Mouse (Mus musculus): ENCODE results near the gene Aox2. TPM values are rescaled to one million over a fixed set of nuclear protein-coding genes. Genes with fewer than 3 reads are reported as not detected.
A peak's percentile ranks its signal among the peaks of the same experiment; 100 is the strongest.

The Aox2 gene
- polyA plus RNA-seq, 1 experiment from 2014 or later = not detected

DNA sequence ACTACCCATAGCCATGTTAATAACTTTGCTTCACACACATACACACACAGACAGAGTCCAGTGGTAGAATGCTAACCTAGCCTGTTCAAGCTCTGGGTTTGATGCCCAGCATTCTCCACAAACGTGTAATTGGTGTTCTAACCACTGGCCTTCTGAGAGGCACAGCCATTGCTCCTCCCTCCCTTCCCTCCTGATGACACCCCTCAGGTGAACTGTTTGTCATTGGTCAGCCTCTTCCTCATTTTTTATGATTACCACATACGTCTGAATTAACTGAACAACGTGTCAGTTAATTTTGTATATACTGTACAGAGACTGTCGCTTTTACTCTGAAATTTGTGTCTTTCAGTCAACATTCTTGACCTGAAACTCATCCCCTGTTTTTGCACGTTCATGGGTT is 16.6 kb downstream of the Aox2 start:
- H3K4me2 ChIP-seq (ENCODE audit: low read depth, severe bottlenecking) = no peak overlapping the region
- H3K4me1 ChIP-seq (ENCODE audit: control insufficient read depth, insufficient read depth, low read length) = no peaks in the 10 kb centered on the region
- no peak overlapping the region for H3K27ac ChIP-seq (replicated peaks; ENCODE audit: low read depth, low read length)
- no peaks in the 10 kb centered on the region for H3K9me3 ChIP-seq (ENCODE audit: control insufficient read depth, low read length)
- ATAC-seq (ENCODE audit: insufficient number of reproducible peaks, low FRiP score, low TSS enrichment, low read depth) = no peak
- H3K36me3 ChIP-seq (ENCODE audit: control insufficient read depth, insufficient read depth, low read length) = no peaks in the 10 kb centered on the region
- H3K9ac ChIP-seq (ENCODE audit: low read length) = no peak overlapping the region
- 84% methylated on average over 5 of the region's 5 CpGs for WGBS
- no peak for DNase-seq (ENCODE audit: low spot score)
- no peaks in the 10 kb centered on the region for H3K27me3 ChIP-seq (ENCODE audit: control insufficient read depth, insufficient read depth, low read length)
- no peak overlapping the region for H3K4me3 ChIP-seq (ENCODE audit: low read depth, low read length)

DNA sequence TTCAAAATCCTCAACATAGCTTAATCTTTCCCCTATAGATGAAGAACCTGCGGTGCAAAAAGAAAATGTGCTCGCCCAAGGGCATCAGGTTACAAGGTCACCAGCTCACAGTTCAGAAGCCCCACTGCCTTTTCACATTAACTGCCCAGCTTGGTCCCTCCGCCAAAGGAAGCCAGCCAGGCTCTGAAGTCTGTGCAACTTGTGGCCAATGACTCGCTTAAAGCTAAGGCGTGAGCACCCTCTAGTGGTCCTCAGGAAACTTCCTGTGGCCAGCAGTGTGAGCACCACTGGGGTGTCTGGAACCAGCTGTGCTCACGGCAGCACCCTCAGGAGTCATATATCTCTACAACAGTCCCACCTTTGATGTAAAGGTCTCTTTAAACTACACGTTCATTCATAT is 18.2 kb downstream of the Aox2 start:
- ATAC-seq (ENCODE audit: insufficient number of reproducible peaks, low FRiP score, low TSS enrichment, low read depth) = peak; percentile 73; the same call in 1 of the 2 replicates
- WGBS = under 1% methylated on average over 7 of the region's 7 CpGs

DNA sequence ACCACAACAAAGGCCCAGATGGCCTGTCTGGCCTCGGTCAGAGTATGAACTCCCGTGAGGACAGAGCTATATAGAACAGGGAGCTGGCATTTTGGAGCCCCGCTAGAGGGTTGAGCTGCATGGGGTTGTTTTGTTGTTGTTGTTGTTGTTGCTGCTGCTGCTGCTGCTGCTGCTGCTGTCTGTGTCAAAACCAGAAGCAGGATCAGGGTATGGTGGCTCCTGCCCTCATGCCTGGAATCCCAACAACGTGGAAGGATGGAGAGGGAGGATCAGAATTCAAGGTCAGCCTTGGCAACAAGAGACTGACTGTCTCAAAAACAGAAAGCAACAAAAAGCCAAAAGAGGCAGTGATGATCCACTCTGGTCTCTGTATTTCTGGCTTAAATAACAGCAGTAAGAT is 18.7 kb downstream of the Aox2 start:
- H3K4me2 ChIP-seq (ENCODE audit: low read depth, severe bottlenecking) = no peak overlapping the region
- no peaks in the 10 kb centered on the region for H3K9me3 ChIP-seq (ENCODE audit: control insufficient read depth, low read length)
- no peaks in the 10 kb centered on the region for H3K36me3 ChIP-seq (ENCODE audit: control insufficient read depth, insufficient read depth, low read length)
- no peak overlapping the region for H3K27ac ChIP-seq (replicated peaks; ENCODE audit: low read depth, low read length)
- no peaks in the 10 kb centered on the region for H3K4me1 ChIP-seq (ENCODE audit: control insufficient read depth, insufficient read depth, low read length)
- H3K4me3 ChIP-seq (ENCODE audit: low read depth, low read length) = no peak overlapping the region
- no peaks in the 10 kb centered on the region for H3K27me3 ChIP-seq (ENCODE audit: control insufficient read depth, insufficient read depth, low read length)
- H3K9ac ChIP-seq (ENCODE audit: low read length) = no peak overlapping the region
- DNase-seq (ENCODE audit: low spot score) (no peak), ATAC-seq (ENCODE audit: insufficient number of reproducible peaks, low FRiP score, low TSS enrichment, low read depth) (no peak)
- WGBS = 51% methylated on average over 4 of the region's 4 CpGs

More for the DNA sequence above, 18.2 kb downstream of the Aox2 start:
- Histone ChIP-seq H3K4me2 (ENCODE audit: low read depth, severe bottlenecking) (no peak overlapping the region), H3K4me3 (ENCODE audit: low read depth, low read length) (no peak overlapping the region), H3K27me3 (ENCODE audit: control insufficient read depth, insufficient read depth, low read length) (no peaks in the 10 kb centered on the region), H3K27ac (replicated peaks; ENCODE audit: low read depth, low read length) (no peak overlapping the region), H3K9ac (ENCODE audit: low read length) (no peak overlapping the region), H3K9me3 (ENCODE audit: control insufficient read depth, low read length) (no peaks in the 10 kb centered on the region), H3K4me1 (ENCODE audit: control insufficient read depth, insufficient read depth, low read length) (no peaks in the 10 kb centered on the region), H3K36me3 (ENCODE audit: control insufficient read depth, insufficient read depth, low read length) (no peaks in the 10 kb centered on the region)
- peak; percentile 76 for DNase-seq (ENCODE audit: low spot score)

DNA sequence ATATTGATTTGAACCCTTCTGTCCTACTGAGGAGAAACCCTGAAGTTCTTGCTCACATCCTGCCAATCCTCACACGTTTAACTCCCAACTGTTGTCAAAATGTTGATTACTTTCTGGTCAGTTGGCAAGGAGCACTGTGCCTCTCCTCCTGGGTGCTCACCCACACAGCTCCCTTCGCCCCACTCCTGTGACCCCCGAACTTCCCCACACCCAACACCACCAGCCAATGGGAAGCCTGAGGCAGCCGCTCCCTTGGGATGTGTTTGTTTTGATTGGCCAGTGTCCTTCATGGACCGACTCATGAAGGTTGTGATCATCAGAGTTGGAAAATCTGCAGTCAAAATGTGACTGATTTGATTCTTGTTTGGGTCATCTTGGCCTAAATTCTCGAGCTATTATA is 20.2 kb downstream of the Aox2 start:
- 80% methylated on average over 6 of the region's 6 CpGs for WGBS
- ATAC-seq (ENCODE audit: insufficient number of reproducible peaks, low FRiP score, low TSS enrichment, low read depth) = no peak

DNA sequence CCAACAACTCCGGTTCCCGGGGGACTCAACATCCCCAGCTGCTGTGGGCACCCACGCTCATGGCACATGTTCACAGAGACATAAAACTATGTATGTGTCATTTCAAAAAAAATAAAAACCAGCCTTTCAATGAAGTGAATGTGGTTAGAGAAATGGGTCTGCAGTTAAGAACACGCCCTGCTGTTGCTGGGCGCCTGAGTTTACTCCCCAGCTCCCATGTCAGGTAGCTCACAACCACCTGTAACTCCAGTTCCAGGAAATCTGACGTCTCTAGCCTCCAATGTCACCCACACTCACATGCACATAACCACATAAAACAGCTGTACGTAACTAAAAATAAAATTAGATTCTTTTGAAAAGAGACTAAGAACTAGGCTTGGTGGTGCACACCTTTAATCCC is 22.9 kb downstream of the Aox2 start:
- ATAC-seq (ENCODE audit: insufficient number of reproducible peaks, low FRiP score, low TSS enrichment, low read depth) = no peak

More for the DNA sequence above, 20.2 kb downstream of the Aox2 start:
- Histone ChIP-seq H3K27me3 (ENCODE audit: control insufficient read depth, insufficient read depth, low read length) (no peaks in the 10 kb centered on the region), H3K4me3 (ENCODE audit: low read depth, low read length) (no peak overlapping the region), H3K27ac (replicated peaks; ENCODE audit: low read depth, low read length) (no peak overlapping the region), H3K36me3 (ENCODE audit: control insufficient read depth, insufficient read depth, low read length) (no peaks in the 10 kb centered on the region), H3K9me3 (ENCODE audit: control insufficient read depth, low read length) (no peaks in the 10 kb centered on the region), H3K4me2 (ENCODE audit: low read depth, severe bottlenecking) (no peak overlapping the region), H3K4me1 (ENCODE audit: control insufficient read depth, insufficient read depth, low read length) (0 out of 2 replicates have a peak, but pooled peaks cover 2% of the 10 kb centered on the region), H3K9ac (ENCODE audit: low read length) (no peak overlapping the region)
- no peak for DNase-seq (ENCODE audit: low spot score)

DNA sequence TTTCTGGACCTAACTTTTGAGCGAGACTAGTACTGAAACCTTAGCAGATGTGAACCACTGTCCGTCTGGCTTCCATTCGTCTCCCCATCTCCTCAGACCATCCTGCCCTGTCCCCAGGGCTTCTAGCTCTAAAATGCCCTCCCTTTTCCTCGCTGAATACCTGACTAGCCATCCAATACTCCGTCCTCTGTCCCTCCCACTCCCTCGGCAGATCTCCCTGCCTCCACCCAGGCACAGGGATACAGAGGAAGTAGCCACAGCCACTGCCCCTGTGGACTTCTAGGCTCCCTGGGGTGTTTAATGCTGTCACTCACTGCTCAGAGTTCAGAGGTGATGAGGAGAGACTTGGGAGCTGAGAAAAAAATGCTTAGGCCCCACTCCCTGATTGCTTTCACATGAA is 23.9 kb downstream of the Aox2 start:
- H3K27me3 ChIP-seq (ENCODE audit: control insufficient read depth, insufficient read depth, low read length) = no peaks in the 10 kb centered on the region
- no peak overlapping the region for H3K27ac ChIP-seq (replicated peaks; ENCODE audit: low read depth, low read length)
- no peak overlapping the region for H3K9ac ChIP-seq (ENCODE audit: low read length)
- H3K9me3 ChIP-seq (ENCODE audit: control insufficient read depth, low read length) = no peaks in the 10 kb centered on the region
- 0 out of 2 replicates have a peak, but pooled peaks cover 5% of the 10 kb centered on the region for H3K4me1 ChIP-seq (ENCODE audit: control insufficient read depth, insufficient read depth, low read length)
- 73% methylated on average over 6 of the region's 6 CpGs for WGBS
- DNase-seq (ENCODE audit: low spot score) (no peak), ATAC-seq (ENCODE audit: insufficient number of reproducible peaks, low FRiP score, low TSS enrichment, low read depth) (no peak)
- no peak overlapping the region for H3K4me3 ChIP-seq (ENCODE audit: low read depth, low read length)
- no peak overlapping the region for H3K4me2 ChIP-seq (ENCODE audit: low read depth, severe bottlenecking)
- no peaks in the 10 kb centered on the region for H3K36me3 ChIP-seq (ENCODE audit: control insufficient read depth, insufficient read depth, low read length)

More for the DNA sequence above, 22.9 kb downstream of the Aox2 start:
- no peak overlapping the region for H3K4me3 ChIP-seq (ENCODE audit: low read depth, low read length)
- H3K9me3 ChIP-seq (ENCODE audit: control insufficient read depth, low read length) = no peaks in the 10 kb centered on the region
- 0 out of 2 replicates have a peak, but pooled peaks cover 5% of the 10 kb centered on the region for H3K4me1 ChIP-seq (ENCODE audit: control insufficient read depth, insufficient read depth, low read length)
- no peaks in the 10 kb centered on the region for H3K36me3 ChIP-seq (ENCODE audit: control insufficient read depth, insufficient read depth, low read length)
- no peaks in the 10 kb centered on the region for H3K27me3 ChIP-seq (ENCODE audit: control insufficient read depth, insufficient read depth, low read length)
- no peak overlapping the region for H3K9ac ChIP-seq (ENCODE audit: low read length)
- H3K4me2 ChIP-seq (ENCODE audit: low read depth, severe bottlenecking) = no peak overlapping the region
- DNase-seq (ENCODE audit: low spot score) = no peak
- no peak overlapping the region for H3K27ac ChIP-seq (replicated peaks; ENCODE audit: low read depth, low read length)
- WGBS = 90% methylated on average over 7 of the region's 7 CpGs

DNA sequence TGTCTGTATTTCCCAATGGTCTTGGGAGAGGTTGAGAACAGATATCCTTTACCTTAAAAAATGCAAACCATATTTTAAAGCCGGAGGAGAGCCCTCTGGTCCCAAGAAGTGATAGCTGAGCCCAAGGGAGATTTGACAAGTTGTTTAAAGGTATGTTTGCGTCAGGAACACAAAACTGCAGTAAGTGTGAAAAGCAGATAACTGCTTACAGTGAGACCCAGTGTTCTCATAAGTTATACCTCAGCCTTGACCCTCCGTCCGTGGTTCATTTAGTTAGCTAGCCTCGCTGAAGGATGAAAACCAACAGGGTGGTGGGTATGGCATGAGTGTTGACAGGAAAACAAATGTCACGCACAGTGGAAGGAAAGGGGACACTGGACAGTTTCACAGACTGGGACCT is 24.9 kb downstream of the Aox2 start:
- no peaks in the 10 kb centered on the region for H3K36me3 ChIP-seq (ENCODE audit: control insufficient read depth, insufficient read depth, low read length)
- no peak overlapping the region for H3K9ac ChIP-seq (ENCODE audit: low read length)
- no peaks in the 10 kb centered on the region for H3K27me3 ChIP-seq (ENCODE audit: control insufficient read depth, insufficient read depth, low read length)
- ATAC-seq (ENCODE audit: insufficient number of reproducible peaks, low FRiP score, low TSS enrichment, low read depth) = no peak
- H3K27ac ChIP-seq (replicated peaks; ENCODE audit: low read depth, low read length) = no peak overlapping the region
- H3K9me3 ChIP-seq (ENCODE audit: control insufficient read depth, low read length) = no peaks in the 10 kb centered on the region
- no peak overlapping the region for H3K4me2 ChIP-seq (ENCODE audit: low read depth, severe bottlenecking)
- 0 out of 2 replicates have a peak, but pooled peaks cover 5% of the 10 kb centered on the region for H3K4me1 ChIP-seq (ENCODE audit: control insufficient read depth, insufficient read depth, low read length)
- H3K4me3 ChIP-seq (ENCODE audit: low read depth, low read length) = no peak overlapping the region
- no peak for DNase-seq (ENCODE audit: low spot score)
- 87% methylated on average over 6 of the region's 6 CpGs for WGBS

DNA sequence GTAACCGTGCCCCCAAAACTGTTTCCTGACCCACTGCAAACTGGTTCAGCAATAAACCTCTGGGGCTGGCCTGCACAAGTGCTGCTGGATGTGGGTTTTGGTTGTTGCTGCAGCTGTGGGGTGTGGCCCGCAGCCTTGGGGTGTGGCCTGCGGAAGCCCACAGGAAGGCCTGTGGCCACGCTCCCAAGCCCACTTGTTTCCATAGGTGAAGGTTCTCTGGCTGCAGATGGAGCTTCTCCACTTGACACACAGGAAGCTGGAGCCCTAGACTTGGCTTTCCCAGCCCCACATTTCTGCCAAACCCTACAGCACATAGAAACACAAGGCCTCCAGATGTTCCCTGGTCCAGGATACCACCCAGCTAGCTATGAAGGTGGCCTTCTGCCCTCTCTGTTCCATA is 25.6 kb downstream of the Aox2 start:
- no peaks in the 10 kb centered on the region for H3K9me3 ChIP-seq (ENCODE audit: control insufficient read depth, low read length)
- H3K4me1 ChIP-seq (ENCODE audit: control insufficient read depth, insufficient read depth, low read length) = 0 out of 2 replicates have a peak, but pooled peaks cover 5% of the 10 kb centered on the region
- no peaks in the 10 kb centered on the region for H3K27me3 ChIP-seq (ENCODE audit: control insufficient read depth, insufficient read depth, low read length)
- 81% methylated on average over 4 of the region's 4 CpGs for WGBS
- no peak overlapping the region for H3K9ac ChIP-seq (ENCODE audit: low read length)
- DNase-seq (ENCODE audit: low spot score) = no peak
- no peak overlapping the region for H3K4me2 ChIP-seq (ENCODE audit: low read depth, severe bottlenecking)
- ATAC-seq (ENCODE audit: insufficient number of reproducible peaks, low FRiP score, low TSS enrichment, low read depth) = no peak
- H3K4me3 ChIP-seq (ENCODE audit: low read depth, low read length) = no peak overlapping the region
- no peak overlapping the region for H3K27ac ChIP-seq (replicated peaks; ENCODE audit: low read depth, low read length)
- no peaks in the 10 kb centered on the region for H3K36me3 ChIP-seq (ENCODE audit: control insufficient read depth, insufficient read depth, low read length)

DNA sequence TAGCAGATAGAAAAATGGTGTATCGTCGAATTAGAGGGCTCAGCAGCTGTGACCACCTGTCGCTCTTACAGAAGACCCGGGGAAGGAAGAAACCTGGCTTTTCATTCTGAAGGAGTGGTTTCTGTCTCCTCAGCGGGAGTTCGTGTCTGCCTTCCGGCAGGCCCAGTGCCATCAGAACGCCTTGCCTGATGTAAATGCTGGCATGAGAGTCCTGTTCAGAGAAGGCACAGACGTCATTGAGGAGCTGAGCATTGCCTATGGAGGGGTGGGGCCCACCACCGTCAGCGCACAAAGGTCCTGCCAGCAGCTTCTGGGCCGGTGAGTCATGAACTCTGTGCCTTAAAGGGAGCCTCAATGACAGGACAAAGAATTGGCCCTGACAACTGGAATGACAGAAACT is 26.2 kb downstream of the Aox2 start:
- DNase-seq (ENCODE audit: low spot score) = no peak
- no peak overlapping the region for H3K4me3 ChIP-seq (ENCODE audit: low read depth, low read length)
- ATAC-seq (ENCODE audit: insufficient number of reproducible peaks, low FRiP score, low TSS enrichment, low read depth) = no peak
- H3K27me3 ChIP-seq (ENCODE audit: control insufficient read depth, insufficient read depth, low read length) = no peaks in the 10 kb centered on the region
- H3K4me1 ChIP-seq (ENCODE audit: control insufficient read depth, insufficient read depth, low read length) = 0 out of 2 replicates have a peak, but pooled peaks cover 5% of the 10 kb centered on the region
- WGBS = 75% methylated on average over 12 of the region's 12 CpGs
- no peaks in the 10 kb centered on the region for H3K9me3 ChIP-seq (ENCODE audit: control insufficient read depth, low read length)
- no peak overlapping the region for H3K9ac ChIP-seq (ENCODE audit: low read length)
- H3K36me3 ChIP-seq (ENCODE audit: control insufficient read depth, insufficient read depth, low read length) = no peaks in the 10 kb centered on the region
- H3K27ac ChIP-seq (replicated peaks; ENCODE audit: low read depth, low read length) = no peak overlapping the region
- no peak overlapping the region for H3K4me2 ChIP-seq (ENCODE audit: low read depth, severe bottlenecking)

All from limb, embryonic 11.5 days (tissue).